Mouse (Mus musculus): ENCODE data around the gene Cand1.

Gene Cand1

DNA sequence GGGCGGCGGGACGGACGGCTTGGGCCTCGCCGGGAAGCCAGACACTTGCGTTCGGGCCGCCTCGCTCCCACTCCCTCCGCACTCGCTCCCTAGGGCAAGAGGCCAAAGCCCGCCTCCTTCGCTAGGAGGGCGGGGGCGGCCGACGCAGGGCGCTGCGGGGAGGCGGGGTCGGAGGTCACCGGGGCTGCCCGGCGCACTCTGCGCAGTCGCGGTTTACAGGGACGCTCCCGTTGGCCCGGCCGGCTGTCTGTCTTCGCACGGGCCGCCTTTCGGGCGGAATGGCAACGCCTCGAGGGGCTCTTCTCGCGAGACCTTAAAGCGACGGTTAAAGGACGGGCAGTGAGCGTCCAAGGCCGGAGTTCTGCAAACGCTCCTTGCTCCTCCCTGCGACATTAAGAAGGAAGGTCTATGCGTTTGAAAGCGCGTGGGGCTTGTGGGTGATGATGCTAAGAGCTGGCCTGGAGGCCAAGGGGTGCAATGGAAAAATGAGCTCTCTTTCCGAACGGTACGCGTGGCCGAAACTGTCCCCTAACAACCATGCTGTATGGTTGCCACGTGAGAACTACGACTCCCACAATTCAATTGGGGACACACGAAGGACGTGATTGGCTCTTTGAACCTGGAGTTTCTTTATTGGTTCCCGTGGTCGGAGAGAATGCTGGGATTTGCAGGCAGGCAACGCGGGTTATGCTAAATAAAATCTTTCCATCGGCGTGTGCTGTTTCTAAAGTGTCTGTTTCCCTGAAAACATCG lies at the start of gene Cand1:
Gene Cand1 (minus strand): TSS at position 87 of the 753 bp plus-strand sequence.
- peak; percentile 99 for DNase-seq (ENCODE audit: low spot score in 2 of 2)

DNA sequence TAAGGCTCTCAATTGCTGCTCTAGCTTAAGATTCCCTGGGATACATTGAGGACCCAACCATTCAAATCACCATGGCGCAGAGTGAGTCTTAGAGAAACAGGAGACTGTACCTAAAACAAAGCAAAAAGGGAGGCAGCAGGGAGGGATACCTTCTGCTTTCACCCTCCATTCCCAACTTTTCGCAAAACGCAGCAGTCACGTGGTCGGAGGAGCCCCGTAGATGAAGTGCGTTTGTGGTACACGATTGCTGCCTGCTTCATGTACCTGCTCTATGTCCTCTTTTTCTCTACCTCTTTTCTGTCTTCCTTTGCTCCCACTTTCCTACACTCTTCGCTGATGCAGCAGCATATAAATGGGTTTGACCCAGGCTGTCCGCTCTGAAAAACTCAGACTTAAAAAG lies 39.0 kb upstream of the Cand1 start:
- no peak for DNase-seq (ENCODE audit: low spot score in 2 of 2)

DNA sequence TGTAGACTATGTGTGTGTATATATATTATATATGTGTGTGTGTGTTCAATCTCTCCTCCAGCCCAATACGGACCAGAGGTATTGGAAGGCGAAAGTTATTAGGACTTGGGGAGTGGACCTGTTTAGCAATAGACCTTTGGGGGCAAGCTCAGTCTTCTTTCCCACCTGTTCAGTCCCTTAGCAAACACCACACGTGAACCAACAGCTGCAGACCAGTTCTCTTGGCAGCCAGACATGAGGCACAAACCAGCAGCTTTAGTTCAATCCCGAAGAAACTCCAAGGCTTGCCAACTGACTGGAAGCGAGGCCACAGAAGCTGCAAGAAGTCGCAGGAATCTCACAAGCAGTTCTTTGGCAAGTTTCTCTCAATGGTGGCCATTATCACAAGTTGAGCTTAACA lies 34.5 kb upstream of the Cand1 start:
- no peak for DNase-seq (ENCODE audit: low spot score in 2 of 2)

GRCm38 (mm10) chr10:119272536-119272935 lies 32.7 kb upstream of the Cand1 start:
- no peak for DNase-seq (ENCODE audit: low spot score in 2 of 2)

GRCm38 (mm10) chr10:119272005-119272404 lies 32.1 kb upstream of the Cand1 start:
- DNase-seq (ENCODE audit: low spot score in 2 of 2): no peak

DNA sequence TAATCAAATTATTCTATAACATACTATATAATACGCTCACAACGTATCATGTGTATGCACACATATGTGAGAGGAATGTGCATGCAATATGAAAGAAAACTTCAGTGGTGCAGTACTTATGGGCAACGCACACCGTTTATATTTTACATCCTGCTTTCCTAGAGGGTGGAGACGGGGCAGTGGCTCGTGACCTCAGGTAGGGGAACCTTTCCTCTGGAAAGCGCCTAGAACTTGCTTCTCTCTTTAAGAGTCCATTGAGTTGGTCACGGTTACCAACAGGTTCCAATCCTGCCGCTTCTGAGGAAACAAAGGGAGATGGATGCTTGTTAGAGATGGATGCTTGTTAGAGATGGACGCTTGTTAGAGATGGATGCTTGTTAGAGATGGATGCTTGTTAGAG lies 31.2 kb upstream of the Cand1 start:
- DNase-seq (ENCODE audit: low spot score in 2 of 2): no peak

- DNase-seq (ENCODE audit: low spot score in 2 of 2): no peak
Measured at GRCm38 (mm10) chr10:119270384-119270985, 30.6 kb upstream of the Cand1 start.

- peak in 1 of 2 experiments; percentile 19 for DNase-seq (ENCODE audit: low spot score in 2 of 2)
Measured at GRCm38 (mm10) chr10:119264761-119265160, 24.9 kb upstream of the Cand1 start.

- no peak for DNase-seq (ENCODE audit: low spot score in 2 of 2)
Measured at GRCm38 (mm10) chr10:119262821-119263220, 23.0 kb upstream of the Cand1 start.

- no peak for DNase-seq (ENCODE audit: low spot score in 2 of 2)
Measured at GRCm38 (mm10) chr10:119257876-119258275, 18.0 kb upstream of the Cand1 start.

- DNase-seq (ENCODE audit: low spot score in 2 of 2): no peak
Measured at GRCm38 (mm10) chr10:119244146-119244545, 4.3 kb upstream of the Cand1 start.

GRCm38 (mm10) chr10:119240722-119241089 lies 851 bp upstream of the Cand1 start:
- peak in 1 of 2 experiments; percentile 34 for DNase-seq (ENCODE audit: low spot score in 2 of 2)

DNA sequence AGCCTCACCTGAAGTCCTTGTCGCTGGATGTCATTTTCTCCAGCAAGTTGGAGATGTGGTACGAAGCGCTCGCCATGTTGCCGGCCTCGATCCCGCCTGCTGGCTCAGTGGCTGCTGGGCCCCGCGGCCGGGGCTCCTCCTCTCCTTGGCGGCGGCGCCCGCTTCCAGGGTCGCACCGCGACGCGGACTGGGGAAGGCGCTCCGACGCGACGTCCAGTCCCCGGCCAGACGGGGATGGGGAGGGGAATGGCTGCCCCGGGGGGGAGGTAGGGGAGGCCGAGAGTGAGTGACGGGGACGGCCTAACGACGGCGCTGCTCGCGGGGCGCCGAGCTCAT lies 254 bp downstream of the Cand1 start:
- DNase-seq (ENCODE audit: low spot score in 2 of 2): no peak

DNA sequence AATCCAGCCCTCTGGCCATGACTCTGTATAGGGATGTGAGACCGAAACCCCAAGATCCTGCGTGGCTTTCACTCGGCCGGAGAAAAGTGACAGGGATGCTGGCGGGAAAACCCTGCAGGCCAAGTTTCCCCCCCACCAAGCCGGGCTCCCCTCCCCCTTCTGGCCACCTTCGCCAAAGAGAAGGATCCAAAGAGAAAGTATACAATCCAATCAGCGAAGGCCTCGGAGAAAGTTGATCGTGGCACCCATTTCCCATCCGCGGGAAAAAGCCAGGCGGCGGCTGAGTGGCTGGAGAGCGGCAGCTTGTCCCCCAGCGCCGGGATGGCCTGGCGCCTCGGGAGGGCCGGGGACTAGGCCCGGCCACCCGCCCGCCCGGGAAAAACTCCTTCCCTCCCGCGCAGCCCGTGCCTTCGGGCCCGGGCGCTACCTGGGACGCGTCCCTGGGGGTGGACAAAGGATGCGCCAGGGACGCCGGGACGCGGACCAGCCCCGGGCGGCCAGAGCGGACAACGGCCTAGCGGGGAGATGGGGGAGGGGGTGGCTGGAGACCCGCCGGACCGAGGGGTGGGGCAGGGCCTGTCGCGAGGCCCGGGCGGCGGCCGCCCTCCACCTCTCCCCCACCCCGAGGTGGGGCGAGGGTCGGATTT lies 747 bp downstream of the Cand1 start:
- peak; percentile 51 to 55 for DNase-seq (ENCODE audit: low spot score in 2 of 2)

- no peak for DNase-seq (ENCODE audit: low spot score in 2 of 2)
Measured at GRCm38 (mm10) chr10:119231526-119231925, 8.3 kb downstream of the Cand1 start.

GRCm38 (mm10) chr10:119230703-119231102 lies 9.2 kb downstream of the Cand1 start:
- DNase-seq (ENCODE audit: low spot score in 2 of 2): no peak

GRCm38 (mm10) chr10:119230074-119230669 lies 9.7 kb downstream of the Cand1 start:
- DNase-seq (ENCODE audit: low spot score in 2 of 2): no peak

DNA sequence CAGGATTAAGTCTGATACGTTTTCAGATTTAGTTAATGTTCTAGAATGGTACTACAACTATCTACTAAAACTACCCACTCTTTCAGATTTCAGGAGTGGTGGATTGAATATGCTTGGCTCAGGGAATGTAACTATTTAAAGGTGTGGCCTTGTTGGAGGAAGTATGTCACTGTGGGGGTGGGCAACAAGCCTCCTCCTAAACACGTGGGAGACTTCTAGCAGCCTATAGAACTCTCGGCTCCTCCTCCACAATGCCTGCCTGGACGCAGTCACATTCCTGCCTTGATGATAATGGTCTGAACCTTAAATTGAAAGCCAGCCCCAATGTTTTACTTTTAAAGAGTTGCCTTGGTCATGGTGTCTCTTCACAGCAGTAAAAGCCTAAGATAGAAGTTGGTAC lies 16.2 kb downstream of the Cand1 start:
- no peak for DNase-seq (ENCODE audit: low spot score in 2 of 2)

GRCm38 (mm10) chr10:119221631-119222030 lies 18.2 kb downstream of the Cand1 start:
- DNase-seq (ENCODE audit: low spot score in 2 of 2): no peak

DNA sequence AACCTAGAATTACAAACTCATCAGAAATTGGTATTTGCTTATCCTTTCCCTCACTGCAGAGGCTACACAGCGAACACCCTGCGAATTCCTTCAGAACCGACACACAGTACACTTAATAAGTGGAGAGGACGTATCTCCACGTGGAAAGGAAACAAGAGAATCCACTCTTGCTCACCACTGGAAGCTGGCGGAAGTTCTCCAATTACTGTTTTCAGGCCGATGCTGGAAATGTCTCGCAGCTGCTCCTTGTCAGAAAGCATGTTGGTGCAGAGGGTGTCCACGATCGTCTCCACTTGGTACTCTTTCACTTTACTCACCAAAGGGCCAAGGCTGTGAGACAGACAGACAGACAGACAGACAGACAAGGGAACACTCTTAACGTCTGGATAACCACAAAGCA lies 20.4 kb downstream of the Cand1 start:
- DNase-seq (ENCODE audit: low spot score in 2 of 2): no peak

DNA sequence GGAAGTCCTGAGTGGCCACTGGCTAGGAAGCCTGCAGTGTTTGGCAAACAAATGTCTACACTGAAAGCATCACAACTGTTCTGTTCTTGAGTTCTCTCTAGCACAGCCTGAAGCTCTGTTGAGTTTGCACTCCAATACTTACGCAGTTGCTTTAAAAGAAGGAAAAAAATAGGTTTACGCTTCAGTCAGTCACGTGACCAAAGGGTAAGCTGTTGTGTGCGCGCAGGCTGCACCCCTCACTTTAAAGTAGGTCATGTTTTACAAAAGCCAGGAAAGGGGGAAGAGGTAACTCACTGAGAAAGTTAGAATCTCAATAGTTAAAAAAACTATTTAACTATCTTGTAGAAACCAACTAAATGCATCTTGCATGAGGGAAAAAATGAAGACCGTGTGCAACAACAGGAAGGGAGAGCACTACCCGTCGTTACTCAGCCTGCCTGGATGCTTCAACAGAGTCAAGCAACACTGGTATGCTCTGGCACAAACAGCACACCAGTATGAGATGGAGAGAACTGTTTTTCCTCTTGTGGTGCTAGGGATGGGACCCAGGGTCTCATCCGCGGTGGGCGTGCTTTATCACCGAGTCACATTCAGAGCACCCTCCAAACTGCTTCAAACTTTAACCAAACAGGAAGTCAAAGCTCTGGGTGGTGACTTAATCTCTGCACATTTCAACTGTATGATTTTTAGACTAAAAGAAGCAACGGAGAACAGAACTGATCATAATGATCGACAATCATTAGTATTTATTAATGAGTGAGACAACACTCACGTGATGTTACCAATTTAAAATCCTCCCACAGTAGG lies 21.4 kb downstream of the Cand1 start:
- no peak for DNase-seq (ENCODE audit: low spot score in 2 of 2)

- DNase-seq (ENCODE audit: low spot score in 2 of 2): no peak
Measured at GRCm38 (mm10) chr10:119212443-119212842, 27.4 kb downstream of the Cand1 start.

All from spleen, postnatal 10 days (tissue).